Mouse (Mus musculus) adrenal gland, adult (tissue): ENCODE results near the gene Klhl3.
"Not testable (repeated sequence)": the region's sequence is repeated elsewhere in the genome, so short reads cannot be mapped to it uniquely, and the experiment has no call there.

Source experiments
- DNase-seq, 2 experiments: peaks; one replicate each; pipeline ENCODE4 v3.0.0; 2022 to 2023; ENCODE audit warnings: low spot score in 1 of 2; ENCODE audit not compliant: inconsistent age in 2 of 2

Klhl3 gene

GRCm38 (mm10) chr13:58113061-58113900 lies at the start of gene Klhl3:
Klhl3 (minus strand) TSS chr13:58113592.
- DNase-seq, result peak; percentile 66 to 89

DNA sequence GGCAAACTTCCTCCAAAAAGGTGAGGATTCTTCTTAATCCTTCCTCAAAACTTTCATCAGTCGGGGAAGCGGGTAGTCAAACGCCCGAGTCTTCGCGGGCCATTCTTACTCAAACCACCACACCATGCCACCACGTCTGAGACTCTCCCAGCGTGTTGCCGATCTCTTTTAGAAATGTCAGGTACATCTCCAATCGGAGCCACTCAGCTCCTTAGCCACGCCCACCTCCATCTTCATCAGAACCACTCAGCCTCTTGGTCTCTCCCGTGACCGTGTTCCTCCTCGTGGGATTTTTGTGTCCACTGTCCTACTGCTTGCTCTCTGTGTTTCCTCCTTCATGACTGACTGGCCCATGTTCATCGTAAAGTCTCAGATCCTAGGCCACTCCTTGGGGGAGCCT lies 47.4 kb upstream of the Klhl3 start:
- DNase-seq, result no peak

GRCm38 (mm10) chr13:58158099-58158912 lies 44.9 kb upstream of the Klhl3 start:
- peak; percentile 88 to 96 for DNase-seq

- peak; percentile 92 to 96 for DNase-seq
These were observed 44.2 kb upstream of the Klhl3 start, which contains the start of gene Idnk for GRCm38 (mm10) chr13:58157447-58158098. Idnk (plus strand) TSS chr13:58157649.

GRCm38 (mm10) chr13:58157036-58157435 lies 43.6 kb upstream of the Klhl3 start:
- DNase-seq, result no peak

GRCm38 (mm10) chr13:58156031-58156430 lies 42.6 kb upstream of the Klhl3 start:
- DNase-seq, result no peak

DNA sequence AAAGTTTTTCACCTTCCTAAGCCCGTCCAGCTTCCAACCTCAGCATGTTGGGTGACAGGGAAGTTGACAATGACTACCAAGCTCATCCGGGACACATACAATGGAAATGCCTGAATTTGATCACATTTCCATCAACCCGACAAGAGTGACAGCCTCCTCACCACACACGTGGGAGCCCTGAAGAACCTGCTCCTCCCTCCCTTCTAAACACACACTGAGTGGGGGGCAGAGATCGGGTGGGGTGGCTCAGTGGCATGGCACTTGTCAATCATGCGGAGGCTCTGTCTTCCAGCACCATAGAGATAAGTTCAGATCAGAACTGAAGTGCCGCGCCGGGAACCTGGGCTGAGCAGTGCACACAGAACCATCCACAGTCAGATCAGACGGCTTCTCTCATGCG lies 37.0 kb upstream of the Klhl3 start:
- no peak for DNase-seq

GRCm38 (mm10) chr13:58149629-58150028 lies 36.2 kb upstream of the Klhl3 start:
- no peak for DNase-seq

- no peak for DNase-seq
These were observed 35.7 kb upstream of the Klhl3 start for GRCm38 (mm10) chr13:58149033-58149558.

- peak; percentile 32 to 75 for DNase-seq
These were observed 35.0 kb upstream of the Klhl3 start for GRCm38 (mm10) chr13:58148256-58148831.

GRCm38 (mm10) chr13:58147760-58148159 lies 34.4 kb upstream of the Klhl3 start:
- no peak for DNase-seq

DNA sequence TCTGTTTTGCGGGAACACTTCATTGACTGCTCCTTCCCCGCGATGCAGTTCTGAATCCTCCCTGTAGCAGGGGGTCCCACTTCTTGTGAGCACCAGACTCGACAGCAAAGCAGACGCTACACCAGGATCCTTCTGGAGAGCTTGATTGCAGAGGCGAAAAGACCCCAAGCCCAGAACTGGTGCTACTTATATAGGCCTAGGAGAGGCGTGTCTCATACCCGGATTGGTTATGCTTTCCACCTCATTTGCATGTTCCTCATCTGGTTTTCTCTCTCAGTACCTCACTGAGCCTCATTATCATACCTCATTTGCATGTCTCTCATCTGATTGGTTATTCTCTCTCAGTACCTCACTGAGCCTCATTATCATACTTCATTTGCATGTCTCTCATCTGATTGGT lies 33.2 kb upstream of the Klhl3 start:
- DNase-seq, result not testable (repeated sequence)

DNA sequence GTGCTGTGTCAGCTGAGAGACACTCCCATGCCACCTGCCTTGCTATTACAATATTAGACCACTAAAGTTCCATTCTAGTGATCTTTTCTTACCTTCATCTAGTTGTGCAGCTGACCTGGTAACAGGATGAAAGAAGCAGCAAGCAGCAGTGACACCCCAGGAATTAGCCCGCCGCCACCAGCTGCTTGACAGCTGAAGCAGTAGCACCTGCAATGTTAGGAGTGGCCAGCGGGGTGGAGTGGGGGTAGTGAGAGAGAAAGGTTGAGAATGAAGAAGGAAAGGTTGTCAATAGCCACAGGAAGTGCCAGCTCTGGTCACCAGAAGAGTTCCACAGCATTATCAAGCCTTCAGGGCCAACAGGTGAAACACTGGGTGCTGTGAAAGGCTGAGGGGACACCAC lies 18.3 kb upstream of the Klhl3 start:
- DNase-seq, result no peak

DNA sequence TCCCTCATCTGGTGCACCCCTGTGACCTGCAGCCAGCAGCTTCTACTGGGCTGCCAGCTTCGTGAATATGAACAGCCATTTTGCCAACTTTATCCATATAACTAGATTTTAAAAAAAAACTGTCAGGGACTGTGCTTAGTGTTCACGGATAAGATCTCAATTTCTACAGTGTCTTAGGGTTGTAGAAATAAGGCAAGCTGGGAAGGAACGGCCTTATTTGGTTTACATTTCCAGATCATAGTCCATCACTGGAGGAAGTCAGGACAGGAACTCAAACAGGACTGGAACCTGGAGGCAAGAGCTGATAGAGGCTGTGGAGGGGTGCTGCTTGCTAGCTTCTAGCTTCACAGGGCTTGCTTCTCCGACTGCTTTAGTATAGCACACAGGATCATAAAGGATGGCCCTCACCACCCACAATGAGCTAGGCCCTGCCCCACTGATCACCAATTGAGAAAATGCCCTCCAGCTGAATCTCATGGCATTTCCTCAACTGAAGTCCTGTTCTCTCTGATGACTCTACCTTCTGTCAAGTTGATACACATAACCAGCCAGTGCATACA lies 16.4 kb upstream of the Klhl3 start:
- DNase-seq, result no peak

DNA sequence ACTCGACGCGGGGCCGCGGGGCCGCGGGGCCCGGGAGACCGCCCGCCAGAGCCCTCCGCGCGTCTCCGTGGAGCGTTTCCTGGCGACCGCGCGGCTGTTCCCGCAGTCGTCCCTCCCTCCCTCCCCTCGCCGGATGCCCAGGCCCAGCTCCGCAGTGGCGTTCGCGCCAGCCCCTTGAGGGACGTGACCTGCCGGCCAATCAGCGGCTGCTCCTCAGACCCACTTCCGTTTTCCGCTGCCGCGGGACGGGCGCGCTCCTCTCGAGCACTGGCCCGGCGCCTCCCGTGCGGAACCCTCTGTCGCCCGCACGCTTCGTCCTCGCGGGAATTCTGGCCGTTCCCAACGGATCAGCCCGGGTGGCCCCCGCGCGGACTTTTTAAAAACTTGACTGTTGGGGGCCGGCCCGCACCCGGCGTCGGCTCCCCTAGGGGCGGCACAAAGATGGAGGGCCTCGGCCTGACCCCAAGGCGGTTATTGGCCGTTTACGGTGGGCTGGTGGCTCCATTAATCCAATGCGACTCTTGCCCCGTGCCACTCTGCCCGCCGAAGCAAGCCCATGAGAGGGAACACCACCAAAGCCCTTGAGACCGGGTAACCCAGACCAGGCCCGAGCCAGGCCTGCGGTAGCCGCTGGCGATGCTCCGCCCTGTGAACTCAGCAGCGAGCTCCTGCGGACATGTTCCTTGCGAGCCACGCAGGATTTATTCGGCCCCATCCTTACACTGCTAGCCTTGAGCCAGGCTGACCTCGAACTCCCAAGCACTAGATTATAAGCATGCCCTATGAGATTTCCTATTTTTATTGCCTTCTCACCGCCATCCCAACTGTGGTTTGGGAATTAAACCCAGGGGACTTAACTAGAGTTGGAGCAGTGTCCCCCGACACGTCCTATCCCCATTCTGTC lies 15.6 kb upstream of the Klhl3 start:
- DNase-seq, result peak; percentile 97 to 98

DNA sequence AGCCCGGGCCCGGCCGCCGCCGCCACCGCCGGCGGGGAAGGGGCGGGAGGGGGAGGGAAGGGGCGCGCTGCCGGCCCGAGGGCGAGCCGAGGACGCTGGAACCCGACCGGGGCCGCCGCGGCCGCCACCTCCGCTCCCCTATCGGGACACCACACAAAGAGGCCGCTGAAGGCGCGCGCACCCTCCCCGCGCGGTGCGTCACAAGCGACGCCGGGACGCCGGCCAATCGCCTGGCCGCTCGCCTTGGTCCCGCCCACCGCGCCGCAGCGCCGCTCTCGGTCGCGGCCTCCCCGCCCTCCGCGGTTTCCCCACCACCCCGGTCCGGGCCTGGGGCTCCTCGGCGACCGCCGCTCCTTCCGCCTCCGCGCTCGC lies 15.0 kb upstream of the Klhl3 start, which contains the start of gene Hnrnpa0:
Gene Hnrnpa0 (minus strand): TSS at position 161 of the 372 bp plus-strand sequence.
- DNase-seq, result peak; percentile 96 to 99

- peak in 1 of 2 experiments; percentile 95 for DNase-seq
These were observed 14.5 kb upstream of the Klhl3 start for GRCm38 (mm10) chr13:58127766-58128361.

- DNase-seq, result no peak
These were observed 13.7 kb upstream of the Klhl3 start for GRCm38 (mm10) chr13:58126862-58127765.
